Mouse (Mus musculus) lung, postnatal 0 days (tissue): ENCODE results near the gene 2010111I01Rik. TPM values are rescaled to one million over a fixed set of nuclear protein-coding genes. Genes with fewer than 3 reads are reported as not detected.

Experiments used
- ATAC-seq: fragments of 200-750 bp; cut with Nextera tagmentation; 2 replicates; pipeline ENCODE4 v1.8.0; 2017; ENCODE audit warnings: moderate library complexity
- DNase-seq: peaks from one replicate; pipeline ENCODE4 v3.0.0-alpha.2; 2016; ENCODE audit warnings: low spot score
- H3K27ac ChIP-seq: fragments of 300-500 bp; sonication (generic); 2 replicates; pipeline ENCODE4 v1.5.1; 2014; ENCODE audit warnings: antibody characterized with exemption, mild to moderate bottlenecking, low read length, mixed read lengths
- H3K27me3 ChIP-seq: fragments of 300-500 bp; sonication (generic); replicated peaks from 2 replicates; pipeline ENCODE4 v1.6.1; 2014; ENCODE audit warnings: low read length, mixed read lengths; ENCODE audit not compliant: insufficient read depth
- H3K36me3 ChIP-seq: fragments of 300-500 bp; sonication (generic); 2 replicates; pipeline ENCODE4 v1.6.1; 2014; ENCODE audit warnings: low read length, mixed read lengths; ENCODE audit not compliant: insufficient read depth
- H3K4me1 ChIP-seq: fragments of 300-500 bp; sonication (generic); 2 replicates; pipeline ENCODE4 v1.6.1; 2014; ENCODE audit warnings: antibody characterized with exemption, low read depth, low read length, mixed read lengths; ENCODE audit not compliant: insufficient read depth
- H3K4me2 ChIP-seq: fragments of 300-500 bp; sonication (generic); replicated peaks from 2 replicates; pipeline ENCODE4 v1.6.1; 2014; ENCODE audit warnings: low read depth, mild to moderate bottlenecking, low read length, moderate library complexity, mixed read lengths
- H3K4me3 ChIP-seq: fragments of 300-500 bp; sonication (generic); 2 replicates; pipeline ENCODE4 v1.5.1; 2014; ENCODE audit warnings: low read depth, low read length
- H3K9ac ChIP-seq: fragments of 300-500 bp; sonication (generic); replicated peaks from 2 replicates; pipeline ENCODE4 v1.6.1; 2014; ENCODE audit warnings: low read depth, mild to moderate bottlenecking
- H3K9me3 ChIP-seq: fragments of 300-500 bp; sonication (generic); 2 replicates; pipeline ENCODE4 v1.6.1; 2016; ENCODE audit warnings: low read length, mixed read lengths
- CTCF ChIP-seq: IDR thresholded peaks from 2 replicates; pipeline ENCODE4 v1.5.1; 2016; ENCODE audit warnings: antibody characterized with exemption, mild to moderate bottlenecking
- EP300 ChIP-seq: IDR thresholded peaks from 2 replicates; pipeline ENCODE4 v1.6.1; 2016; ENCODE audit warnings: antibody characterized with exemption, mild to moderate bottlenecking, control low read depth
- WGBS: fragments of 180-500 bp; shearing (Covaris S2); extraction: QIAGEN DNeasy Blood & Tissue Kit; methylation state at CpG from one replicate; pipeline ENCODE4 v1.1.7; 2014; 5-methylcytosine and 5-hydroxymethylcytosine counted together
- polyA plus RNA-seq: library from polyadenylated mRNA; unstranded; fragments of >200 nt; fragmentation: Nextera tagmentation; extraction: Ambion mirVana; gene quantifications from 2 replicates; pipeline ENCODE4 v1.2.1, GENCODE M21; 2015

The 2010111I01Rik gene
- polyA plus RNA-seq, 1 experiment from 2014 or later: 130 TPM

DNA sequence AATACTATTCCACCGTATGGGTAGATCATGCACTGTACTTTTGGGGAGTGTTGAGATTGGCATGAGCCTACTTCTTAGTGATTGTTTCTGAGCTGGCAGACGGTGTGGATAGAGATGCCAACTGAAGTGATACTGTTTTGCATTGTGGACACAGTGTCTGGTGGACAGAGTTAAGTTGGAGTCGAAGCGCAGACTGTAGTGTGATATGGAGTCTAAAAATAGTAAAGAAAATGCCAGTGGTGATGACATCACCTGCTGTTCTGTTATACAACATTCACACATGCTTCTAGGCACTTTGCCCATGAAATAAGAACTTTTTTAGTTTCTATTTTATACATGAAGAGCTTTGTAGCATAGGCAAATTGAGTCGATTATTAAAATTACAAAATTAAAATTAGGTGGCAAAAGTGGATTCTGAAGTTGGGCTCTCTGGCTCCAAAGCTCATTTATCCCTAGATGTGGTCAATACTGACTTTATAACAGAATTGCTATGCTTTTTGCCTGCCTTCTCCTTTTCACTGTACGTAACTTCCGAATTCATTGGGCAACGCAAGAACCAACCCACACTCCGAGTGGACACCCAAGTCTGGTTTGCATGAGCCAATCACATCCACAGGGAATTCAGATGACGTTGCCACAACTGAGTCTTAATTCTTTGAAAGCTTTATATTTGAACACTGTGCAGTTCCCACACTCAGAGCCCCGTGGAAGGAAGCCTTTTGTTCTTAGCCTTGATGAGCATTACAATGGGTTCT is 6.0 kb downstream of the 2010111I01Rik start:
- H3K27ac ChIP-seq: no peak overlapping the region
- TF ChIP-seq CTCF (no peak), EP300 (no peak)
- no peaks in the 10 kb centered on the region for H3K27me3 ChIP-seq
- ATAC-seq (0 out of 2 replicates have a peak, but pooled peaks have one; percentile 16), DNase-seq (no peak)
- no peaks in the 10 kb centered on the region for H3K36me3 ChIP-seq
- H3K4me2 ChIP-seq: no peak overlapping the region
- 76% methylated on average over 11 of the region's 11 CpGs for WGBS
- H3K9ac ChIP-seq: no peak overlapping the region
- no peak overlapping the region for H3K4me3 ChIP-seq
- H3K4me1 ChIP-seq: no peaks in the 10 kb centered on the region
- H3K9me3 ChIP-seq: no peaks in the 10 kb centered on the region

DNA sequence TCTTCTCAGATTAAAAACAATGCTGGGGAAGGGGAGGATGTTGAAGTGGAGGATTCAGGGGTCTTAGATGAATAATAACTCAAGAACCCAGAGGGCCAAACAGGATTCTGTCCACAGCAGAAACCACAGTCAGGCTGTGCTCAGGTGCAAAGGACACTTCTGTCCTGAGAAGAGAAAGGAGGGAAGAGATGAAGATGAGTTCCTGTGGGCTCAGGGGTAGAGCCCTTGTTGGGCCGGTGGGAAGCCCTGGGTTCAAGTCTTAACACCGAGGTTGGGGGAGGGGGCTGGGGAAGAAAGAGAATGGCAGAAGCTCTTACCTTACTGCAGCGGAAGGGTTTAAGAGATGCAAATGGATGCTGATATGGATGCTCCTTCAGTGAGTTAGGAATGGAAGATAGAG is 7.7 kb downstream of the 2010111I01Rik start:
- no peak for ATAC-seq
- no peaks in the 10 kb centered on the region for H3K36me3 ChIP-seq
- H3K9ac ChIP-seq: no peak overlapping the region
- H3K27me3 ChIP-seq: no peaks in the 10 kb centered on the region
- no peak overlapping the region for H3K27ac ChIP-seq
- no peak overlapping the region for H3K4me2 ChIP-seq
- no peak for DNase-seq
- no peaks in the 10 kb centered on the region for H3K4me1 ChIP-seq
- H3K4me3 ChIP-seq: no peak overlapping the region
- H3K9me3 ChIP-seq: no peaks in the 10 kb centered on the region
- WGBS: 85% methylated on average over 3 of the region's 3 CpGs
- TF ChIP-seq EP300: no peak
- TF ChIP-seq CTCF: no peak

DNA sequence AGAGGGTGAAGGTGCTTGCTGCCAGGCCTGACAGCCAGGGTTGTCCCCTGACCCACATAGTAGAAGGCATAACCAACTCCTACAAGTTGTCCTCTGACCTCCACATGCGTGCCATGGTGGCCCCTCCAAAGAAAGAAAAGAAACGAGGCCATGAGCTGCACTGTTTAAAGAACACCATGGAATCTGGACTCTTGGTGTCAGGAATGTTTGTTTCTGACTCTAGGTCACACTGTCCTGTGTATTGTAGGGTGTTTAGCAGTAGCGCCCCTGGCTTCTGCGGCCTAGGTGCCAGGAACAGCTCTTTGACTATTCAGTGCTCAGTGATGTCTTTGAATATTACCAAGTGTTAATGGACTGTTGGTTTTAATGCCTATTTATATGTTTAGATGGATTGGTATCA is 8.4 kb downstream of the 2010111I01Rik start:
- H3K27ac ChIP-seq: no peak overlapping the region
- ATAC-seq: no peak
- no peak overlapping the region for H3K9ac ChIP-seq
- no peaks in the 10 kb centered on the region for H3K9me3 ChIP-seq
- H3K27me3 ChIP-seq: no peaks in the 10 kb centered on the region
- no peak overlapping the region for H3K4me2 ChIP-seq
- no peaks in the 10 kb centered on the region for H3K36me3 ChIP-seq
- DNase-seq: no peak
- H3K4me1 ChIP-seq: no peaks in the 10 kb centered on the region
- no peak for TF ChIP-seq EP300
- TF ChIP-seq CTCF: no peak
- H3K4me3 ChIP-seq: no peak overlapping the region
- 72% methylated on average over 4 of the region's 4 CpGs for WGBS

DNA sequence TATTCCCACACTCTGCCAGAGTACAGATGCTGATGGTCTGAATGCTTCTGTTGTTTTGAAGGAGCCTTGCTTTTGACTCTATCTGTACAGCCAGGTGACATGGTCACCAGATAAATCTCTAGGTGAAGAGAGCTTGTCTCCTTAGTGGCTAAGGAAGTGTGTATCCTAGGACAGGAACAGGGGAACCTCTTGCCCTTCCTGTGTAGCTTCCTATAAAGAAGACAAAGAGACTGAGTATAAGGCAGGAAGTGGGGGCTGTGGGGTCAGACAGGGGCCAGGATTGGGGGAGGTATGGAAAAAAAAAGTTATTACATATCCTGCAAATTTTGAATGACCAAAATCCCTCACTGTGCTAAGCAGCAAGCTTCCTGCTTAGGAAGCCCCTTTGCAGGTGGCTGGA is 13.4 kb downstream of the 2010111I01Rik start:
- no peak for TF ChIP-seq CTCF
- peak; percentile 65 for TF ChIP-seq EP300
- H3K27me3 ChIP-seq: no peaks in the 10 kb centered on the region
- peak; percentile 77 for ATAC-seq
- H3K4me1 ChIP-seq: peaks cover 6% of the 10 kb centered on the region; the same call in 1 of the 2 replicates
- DNase-seq: no peak
- no peak overlapping the region for H3K4me3 ChIP-seq
- H3K36me3 ChIP-seq: no peaks in the 10 kb centered on the region
- no peak overlapping the region for H3K4me2 ChIP-seq
- H3K9me3 ChIP-seq: no peaks in the 10 kb centered on the region
- no peak overlapping the region for H3K9ac ChIP-seq
- H3K27ac ChIP-seq: no peak overlapping the region

DNA sequence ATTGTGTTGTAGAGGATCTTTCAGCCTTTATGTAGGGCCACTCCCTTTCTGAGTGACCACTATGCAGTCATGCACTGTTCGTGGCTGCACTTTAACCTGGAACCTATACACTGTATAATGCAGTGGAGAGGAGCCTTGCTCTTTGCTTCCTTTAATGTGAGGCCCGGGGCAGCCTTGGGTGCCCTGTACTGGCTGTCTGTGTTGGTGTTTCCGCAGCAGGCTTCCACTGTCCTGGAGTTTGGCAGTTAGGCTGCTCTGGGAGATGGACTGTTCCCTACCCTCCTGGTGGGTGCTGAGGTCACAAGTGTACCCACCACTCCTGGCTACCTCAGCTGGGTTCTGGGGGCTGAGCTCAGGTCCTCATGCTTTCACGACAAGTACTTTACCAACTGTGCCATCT is 14.1 kb downstream of the 2010111I01Rik start:
- H3K4me2 ChIP-seq: no peak overlapping the region
- peak; percentile 41 for ATAC-seq
- H3K4me1 ChIP-seq: peaks cover 6% of the 10 kb centered on the region; the same call in 1 of the 2 replicates
- no peaks in the 10 kb centered on the region for H3K27me3 ChIP-seq
- TF ChIP-seq EP300: no peak
- no peak for TF ChIP-seq CTCF
- no peaks in the 10 kb centered on the region for H3K36me3 ChIP-seq
- H3K27ac ChIP-seq: no peak overlapping the region
- H3K9me3 ChIP-seq: no peaks in the 10 kb centered on the region
- no peak overlapping the region for H3K9ac ChIP-seq
- WGBS: 74% methylated on average over 4 of the region's 4 CpGs
- H3K4me3 ChIP-seq: no peak overlapping the region
- DNase-seq: no peak

DNA sequence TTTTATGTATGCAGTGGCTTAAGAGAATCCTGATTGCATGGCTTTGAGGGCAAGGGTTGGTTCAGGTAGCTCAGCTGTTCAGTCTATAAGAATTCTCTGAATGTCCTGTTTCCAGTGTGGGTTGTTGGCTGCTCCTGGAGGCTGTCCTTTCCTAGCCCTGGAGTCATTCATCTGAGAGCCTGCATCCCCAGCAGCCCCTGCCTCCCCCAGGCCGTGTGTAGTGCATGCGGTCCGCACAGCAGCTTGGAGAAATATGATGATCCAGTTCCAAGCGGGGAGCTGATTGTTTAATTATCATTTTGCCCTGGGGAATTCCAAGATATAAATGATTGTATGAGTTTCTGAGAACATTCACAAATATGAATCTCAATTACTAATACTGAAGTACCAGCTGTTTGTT is 14.5 kb downstream of the 2010111I01Rik start:
- Histone ChIP-seq H3K4me2 (no peak overlapping the region), H3K9ac (no peak overlapping the region), H3K4me3 (no peak overlapping the region), H3K4me1 (peaks cover 6% of the 10 kb centered on the region; the same call in 1 of the 2 replicates), H3K9me3 (no peaks in the 10 kb centered on the region), H3K27me3 (no peaks in the 10 kb centered on the region), H3K27ac (no peak overlapping the region), H3K36me3 (no peaks in the 10 kb centered on the region)
- TF ChIP-seq EP300: no peak
- TF ChIP-seq CTCF: no peak
- ATAC-seq: no peak
- WGBS: 63% methylated on average over 4 of the region's 4 CpGs
- DNase-seq: no peak
